Mouse (Mus musculus) 3134 (cell line): Measurements from ENCODE around the gene Btnl4.
A peak's percentile ranks its signal among the peaks of the same experiment; 100 is the strongest.

ENCODE experiments used
- DNase-seq: peaks from one replicate; pipeline ENCODE4 v3.0.0-alpha.2; 2011; ENCODE audit warnings: low spot score; ENCODE audit not compliant: insufficient read length; ENCODE audit errors: extremely low read depth

Gene Btnl4

DNA sequence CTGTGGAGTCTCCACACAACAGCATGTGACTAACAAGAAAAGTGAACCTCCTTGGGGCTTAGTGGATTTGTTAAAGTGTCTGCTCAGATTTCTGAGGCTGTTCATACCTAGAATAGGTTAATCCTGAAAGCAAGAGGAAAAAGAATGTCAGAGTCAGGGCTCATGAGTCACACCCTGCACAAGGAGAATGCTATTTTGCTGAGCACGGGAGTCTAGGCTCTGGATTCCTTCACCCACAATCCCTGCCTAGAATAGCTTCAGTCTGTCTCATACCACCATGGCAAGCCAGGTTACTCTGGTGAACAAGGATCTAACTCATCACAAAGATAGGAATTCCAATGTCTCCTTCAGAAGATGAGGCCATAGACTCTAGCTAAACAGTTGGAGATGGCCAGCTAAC lies 38.5 kb downstream of the Btnl4 start:
- DNase-seq, result no peak

DNA sequence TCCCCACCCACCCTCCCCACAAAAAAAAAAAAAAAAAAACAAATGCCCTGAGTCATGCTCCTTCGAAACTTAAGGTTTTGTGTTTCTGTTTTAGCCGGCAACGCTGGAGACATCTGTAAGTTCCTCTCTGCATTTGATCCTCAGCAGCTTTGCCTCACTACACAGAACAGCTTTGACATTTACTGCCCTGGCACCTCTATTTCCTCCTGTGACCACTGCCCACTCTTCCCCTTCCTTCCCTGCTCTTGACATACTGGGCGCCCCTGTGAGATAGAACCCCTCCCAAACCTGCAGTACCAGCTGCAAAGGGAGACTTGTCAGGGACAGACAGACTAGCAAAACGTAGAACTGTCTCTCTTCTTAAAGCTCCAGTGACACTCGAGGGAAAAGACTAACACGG lies 39.5 kb downstream of the Btnl4 start:
- DNase-seq, result no peak

DNA sequence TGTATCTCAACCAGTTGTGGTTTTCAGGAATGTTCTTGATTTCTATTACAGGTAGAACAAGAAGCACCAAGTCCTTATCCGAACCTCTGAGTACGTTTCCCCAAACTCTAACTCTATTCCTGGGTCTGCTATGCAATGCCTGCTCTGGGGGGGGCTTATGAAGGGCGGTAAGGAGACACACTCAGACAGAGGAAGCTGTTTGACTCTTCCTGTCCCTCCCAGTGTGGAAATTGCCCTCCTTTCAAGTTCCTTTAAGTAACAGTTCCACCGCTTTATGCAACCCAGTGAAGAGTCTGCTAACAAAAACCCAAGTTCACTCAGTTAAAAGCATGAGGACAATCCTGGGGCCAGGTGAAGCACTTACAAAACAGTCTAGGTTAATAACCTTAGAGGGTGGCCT lies 40.0 kb downstream of the Btnl4 start:
- no peak for DNase-seq

DNA sequence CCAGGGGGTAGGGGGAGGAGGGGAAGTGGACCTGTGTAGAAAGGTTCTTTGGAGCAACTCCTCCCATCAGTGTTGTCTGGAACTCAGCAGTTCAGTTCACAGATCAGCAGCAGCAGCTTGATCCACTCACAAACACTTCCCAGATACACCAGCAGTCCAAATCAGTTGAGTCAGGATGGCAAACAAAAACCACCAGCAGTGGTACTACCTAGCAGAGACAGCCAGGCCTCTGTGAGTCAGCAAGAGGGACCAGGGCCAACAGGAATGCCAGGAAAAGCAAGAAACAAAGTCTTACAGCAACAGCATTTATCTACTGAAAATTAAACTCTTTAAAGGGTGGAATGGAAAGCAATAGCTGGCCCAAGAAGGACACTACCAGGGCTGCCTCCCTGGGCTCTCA lies 49.5 kb downstream of the Btnl4 start:
- peak; percentile 30 for DNase-seq

DNA sequence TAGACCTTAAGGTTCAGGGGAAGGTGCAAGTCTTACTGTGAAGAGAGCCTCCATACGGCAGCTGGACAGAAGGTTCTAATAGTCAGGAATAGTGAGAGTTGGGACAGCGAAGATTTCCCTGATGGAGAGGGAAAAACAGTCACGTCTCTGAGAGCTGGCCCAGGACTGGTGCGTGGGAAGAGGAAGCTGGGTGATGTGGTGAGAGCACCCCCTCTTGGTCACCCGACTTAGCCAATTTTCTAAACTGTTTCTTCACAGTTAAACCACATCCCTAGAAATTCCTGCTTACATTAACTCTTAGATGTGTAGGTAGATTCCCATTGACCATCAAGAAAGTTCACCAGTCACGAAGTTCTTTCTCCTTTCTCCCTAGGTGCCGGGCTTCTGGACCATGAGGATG lies 57.1 kb downstream of the Btnl4 start:
- no peak for DNase-seq
